Mouse (Mus musculus) erythroblast, embryonic 14.5 days (primary cell): ENCODE measurements around the gene Adcy5.

Experiments
- GATA1 ChIP-seq: IDR thresholded peaks from 2 replicates; pipeline ENCODE4 v1.6.1; 2012; ENCODE audit warnings: low read length, inconsistent platforms, mixed read lengths
- TAL1 ChIP-seq: IDR thresholded peaks from 3 replicates; pipeline ENCODE4 v1.6.1; 2012; ENCODE audit warnings: low read length, inconsistent platforms, mixed read lengths

DNA sequence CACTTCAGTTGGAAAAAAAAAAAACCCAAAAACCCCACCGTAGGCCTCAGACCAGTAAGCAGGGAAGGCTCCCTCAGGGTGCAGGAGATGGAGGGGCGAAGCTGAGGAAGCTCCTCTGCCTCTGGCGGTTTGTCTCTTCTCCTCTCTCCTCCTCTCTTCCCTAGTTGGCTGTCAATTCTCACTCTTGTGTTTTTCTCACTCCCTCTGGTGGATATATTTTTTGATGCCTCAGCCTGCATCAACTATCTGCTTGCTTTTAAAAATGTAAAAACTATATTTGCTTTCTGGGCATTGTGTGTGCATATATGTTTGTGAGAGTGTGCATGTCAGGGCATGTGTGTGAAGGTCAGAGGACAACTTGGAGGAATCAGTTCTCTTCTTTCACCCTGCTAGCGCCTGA is 117.7 kb downstream of the Adcy5 start:
- no peak for TF ChIP-seq GATA1
- no peak for TF ChIP-seq TAL1
